Mouse (Mus musculus) forebrain, embryonic 13.5 days (tissue): ENCODE results near the gene Pex10. TPM values are rescaled to one million over a fixed set of nuclear protein-coding genes. Genes with fewer than 3 reads are reported as not detected.

ENCODE experiments used
- ATAC-seq: fragments of 200-750 bp; cut with Nextera tagmentation; 2 replicates; pipeline ENCODE4 v1.8.0; 2017
- H3K27ac ChIP-seq: fragments of 300-500 bp; sonication (generic); 2 replicates; pipeline ENCODE4 v1.5.1; 2015; ENCODE audit warnings: inconsistent platforms, mild to moderate bottlenecking, moderate library complexity
- H3K27me3 ChIP-seq: fragments of 300-500 bp; sonication (generic); 2 replicates; pipeline ENCODE4 v1.6.1; 2015; ENCODE audit warnings: mild to moderate bottlenecking, inconsistent platforms
- H3K36me3 ChIP-seq: fragments of 300-500 bp; sonication (generic); 2 replicates; pipeline ENCODE4 v1.6.1; 2015; ENCODE audit warnings: mild to moderate bottlenecking, inconsistent platforms; ENCODE audit not compliant: poor library complexity, severe bottlenecking
- H3K4me1 ChIP-seq: fragments of 300-500 bp; sonication (generic); 2 replicates; pipeline ENCODE4 v1.6.1; 2015; ENCODE audit warnings: inconsistent platforms
- H3K4me2 ChIP-seq: fragments of 300-500 bp; sonication (generic); 2 replicates; pipeline ENCODE4 v1.6.1; 2015; ENCODE audit warnings: inconsistent platforms, mild to moderate bottlenecking, moderate library complexity
- H3K4me3 ChIP-seq: fragments of 300-500 bp; sonication (generic); 2 replicates; pipeline ENCODE4 v1.5.1; 2015; ENCODE audit warnings: mild to moderate bottlenecking, inconsistent platforms
- H3K9ac ChIP-seq: fragments of 300-500 bp; sonication (generic); 2 replicates; pipeline ENCODE4 v1.6.1; 2015; ENCODE audit warnings: mild to moderate bottlenecking, inconsistent platforms
- H3K9me3 ChIP-seq: fragments of 300-500 bp; sonication (generic); replicated peaks from 2 replicates; pipeline ENCODE4 v1.6.1; 2016; ENCODE audit warnings: inconsistent platforms
- WGBS: fragments of 180-500 bp; shearing (Covaris S2); methylation state at CpG from one replicate; pipeline ENCODE4 v1.1.7; 2015; 5-methylcytosine and 5-hydroxymethylcytosine counted together
- polyA plus RNA-seq: library from polyadenylated mRNA; unstranded; fragments of >200 nt; fragmentation: Nextera tagmentation; extraction: Ambion mirVana; gene quantifications from 2 replicates; pipeline ENCODE4 v1.2.1, GENCODE M21; 2015

Pex10 gene
- 18.5 and 22.8 TPM in 2 replicates for polyA plus RNA-seq

DNA sequence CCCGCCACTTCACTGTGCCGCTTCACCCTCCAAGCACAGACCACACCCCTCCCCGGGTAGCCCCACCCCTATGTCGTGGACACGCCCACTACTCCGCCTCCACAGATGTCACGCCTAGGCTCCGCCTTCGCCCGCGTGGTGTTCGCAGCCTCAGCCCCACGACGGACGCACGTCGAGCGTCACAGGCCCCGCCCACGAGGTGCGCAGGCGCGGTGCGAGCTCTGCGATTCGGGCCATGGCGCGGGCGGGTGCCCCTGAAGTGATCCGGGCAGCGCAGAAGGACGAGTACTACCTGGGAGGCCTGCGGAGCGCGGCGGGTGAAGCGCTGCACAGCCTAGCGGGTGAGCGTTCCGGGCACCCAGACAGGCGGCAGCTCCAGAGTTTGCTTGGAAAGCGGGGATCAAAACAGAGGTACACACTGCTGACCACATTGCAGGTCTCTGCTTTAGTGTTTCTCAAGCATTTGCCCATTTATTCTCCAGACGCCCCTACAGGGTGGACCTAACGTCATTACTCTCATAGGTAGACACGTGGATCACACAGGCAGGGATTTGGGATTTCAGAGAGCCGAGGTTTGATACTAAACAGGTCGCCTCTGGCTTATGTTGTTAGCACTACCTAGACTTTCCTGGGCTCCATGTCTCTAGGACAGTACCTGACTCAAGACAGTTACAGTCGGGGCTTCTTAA, at the start of gene Pex10:
Gene Pex10, plus strand, starts transcription at position 183 of the 689 bp plus-strand sequence.
- peak within 1 kb of the TSS; percentile 85 for H3K9ac ChIP-seq
- peak within 1 kb of the TSS; percentile 85 for H3K27ac ChIP-seq
- under 1% methylated on average over 48 of the region's 48 CpGs for WGBS
- no peaks in the 10 kb centered on the region for H3K27me3 ChIP-seq
- peak within 1 kb of the TSS; percentile 56 for H3K4me3 ChIP-seq
- peak within 1 kb of the TSS; percentile 72 for H3K4me2 ChIP-seq
- H3K9me3 ChIP-seq: no peaks in the 10 kb centered on the region
- H3K36me3 ChIP-seq: peaks cover 38% of the 10 kb centered on the region
- peak; percentile 89 for ATAC-seq
- peaks cover 20% of the 10 kb centered on the region for H3K4me1 ChIP-seq

DNA sequence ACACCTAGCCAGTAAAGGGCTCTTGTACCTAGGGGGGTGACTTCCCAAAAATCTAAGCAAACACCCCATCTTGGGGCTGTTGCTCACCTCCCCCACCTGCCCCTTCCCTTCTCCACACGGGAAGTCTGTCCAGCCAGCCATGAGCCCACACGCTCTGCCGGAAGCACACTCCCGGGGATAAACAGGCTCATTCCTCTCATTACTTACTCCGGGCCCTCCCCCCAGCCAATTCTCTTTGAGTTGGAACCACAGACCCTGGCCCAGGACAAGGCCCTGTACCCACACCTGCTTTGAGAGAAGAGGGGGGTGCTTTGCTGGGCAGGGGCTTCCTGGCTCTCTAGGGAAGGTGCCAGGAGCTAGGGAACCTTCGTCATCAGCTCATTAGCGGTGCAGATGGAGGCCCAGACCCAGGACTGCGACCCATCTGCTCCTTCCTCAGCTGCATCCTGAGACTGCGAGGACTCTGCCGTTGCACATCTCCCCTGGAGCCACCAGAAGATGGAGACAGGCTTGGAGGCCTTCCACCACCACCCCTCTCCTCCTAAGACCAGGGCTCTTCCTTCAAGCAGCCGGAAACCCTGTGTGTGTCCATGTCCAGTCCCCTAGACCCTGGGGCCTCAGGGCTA, 49.5 kb upstream of the Pex10 start:
- Histone ChIP-seq H3K9ac (no peak overlapping the region), H3K27ac (peak overlapping the region; percentile 51), H3K4me3 (no peak overlapping the region), H3K4me1 (peaks cover 55% of the 10 kb centered on the region), H3K4me2 (0 out of 2 replicates have a peak overlapping the region, but pooled peaks have one; percentile 56), H3K27me3 (peaks cover 2% of the 10 kb centered on the region; the same call in 1 of the 2 replicates), H3K36me3 (no peaks in the 10 kb centered on the region), H3K9me3 (no peaks in the 10 kb centered on the region)
- ATAC-seq: 0 out of 2 replicates have a peak, but pooled peaks have one; percentile 17
- 69% methylated on average over 11 of the region's 11 CpGs for WGBS

DNA sequence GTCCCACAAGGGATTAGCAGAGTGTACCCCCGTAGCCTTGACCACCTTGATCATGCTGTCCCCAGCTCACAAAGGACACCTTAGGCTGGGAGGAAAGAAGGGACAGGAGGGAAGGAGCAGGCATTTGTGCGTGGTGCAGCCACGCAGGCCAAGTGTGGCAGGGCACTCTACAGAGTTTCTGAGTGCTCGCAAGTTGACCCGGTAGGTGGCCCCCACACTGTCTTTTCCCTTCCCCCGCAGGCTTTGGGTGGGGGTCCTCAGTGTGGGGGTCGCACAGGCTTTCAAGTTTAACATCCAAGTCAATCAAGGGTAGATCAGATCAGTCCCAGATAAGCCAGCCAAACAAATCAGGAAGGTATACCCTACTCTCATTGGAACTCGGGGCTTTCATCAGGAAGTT, 48.8 kb upstream of the Pex10 start:
- Histone ChIP-seq H3K36me3 (no peaks in the 10 kb centered on the region), H3K4me1 (peaks cover 48% of the 10 kb centered on the region), H3K9ac (no peak overlapping the region), H3K4me2 (peak overlapping the region; percentile 56), H3K27me3 (peaks cover 2% of the 10 kb centered on the region; the same call in 1 of the 2 replicates), H3K9me3 (no peaks in the 10 kb centered on the region), H3K27ac (no peak overlapping the region), H3K4me3 (peak overlapping the region; percentile 35; the same call in 1 of the 2 replicates)
- no peak for ATAC-seq
- 73% methylated on average over 8 of the region's 8 CpGs for WGBS

DNA sequence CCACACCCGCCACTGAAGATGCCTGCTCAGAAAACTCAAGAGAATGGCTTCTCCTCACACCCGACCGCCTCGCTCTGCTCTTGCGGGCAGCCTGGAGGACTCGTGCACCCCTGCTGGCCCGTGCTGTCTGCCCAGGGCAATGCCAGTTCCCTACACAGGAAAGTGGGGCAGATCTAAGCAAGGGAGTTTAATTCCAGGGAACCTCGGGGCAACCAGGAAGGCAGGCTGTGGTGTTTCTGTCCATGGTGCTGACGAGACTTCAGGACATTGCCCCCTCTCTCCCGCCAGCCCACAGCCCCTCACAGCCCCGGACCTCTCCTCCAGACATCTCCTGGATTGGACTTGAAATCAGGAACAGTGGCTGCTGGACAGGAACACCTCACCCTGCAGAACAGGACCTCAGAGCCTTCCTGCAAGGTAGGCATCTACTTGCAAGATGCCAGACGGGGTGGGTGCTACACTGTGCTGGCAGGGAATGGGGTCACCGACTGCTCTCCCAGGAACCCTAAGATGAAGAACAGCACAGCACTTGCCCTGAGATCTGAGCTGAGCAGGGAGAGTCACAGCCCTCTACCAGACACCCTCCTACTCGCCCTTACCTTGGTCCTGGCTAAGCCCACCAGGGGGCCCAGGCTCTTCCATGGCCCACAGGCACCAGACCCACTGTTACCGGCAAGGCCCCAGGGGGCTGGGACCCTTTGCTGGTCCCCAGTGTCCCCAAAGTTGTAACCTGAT, 48.0 kb upstream of the Pex10 start:
- Histone ChIP-seq H3K4me3 (peak overlapping the region; percentile 35), H3K27ac (peak overlapping the region; percentile 61)
- WGBS: 3% methylated on average over 15 of the region's 15 CpGs

DNA sequence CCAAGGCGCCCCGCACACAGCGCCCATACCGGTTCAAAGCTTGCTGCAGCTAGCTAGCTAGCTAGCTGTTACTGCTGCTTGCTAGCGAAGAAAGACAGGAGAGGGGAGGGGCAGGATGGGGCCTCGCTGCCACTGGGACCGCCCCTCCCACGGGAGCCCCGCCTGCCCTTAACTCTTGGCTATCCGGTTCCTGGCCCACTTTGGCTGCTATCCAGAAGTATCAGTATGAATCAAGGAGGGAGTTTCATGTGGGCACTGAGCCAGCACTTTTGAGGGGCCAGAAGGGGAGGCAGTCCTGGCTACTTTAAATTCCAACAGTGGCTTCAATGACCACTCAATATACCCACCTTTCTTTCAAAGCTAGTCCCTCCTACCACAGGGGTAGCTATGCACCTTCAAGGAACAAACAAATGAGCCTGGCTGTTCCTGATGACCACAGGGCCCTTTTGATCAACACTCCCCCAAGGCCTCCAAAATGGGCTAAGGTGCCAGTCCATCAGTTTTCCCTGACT, 47.4 kb upstream of the Pex10 start:
- no peaks in the 10 kb centered on the region for H3K9me3 ChIP-seq
- peaks cover 2% of the 10 kb centered on the region; the same call in 1 of the 2 replicates for H3K27me3 ChIP-seq
- peak overlapping the region; percentile 56 for H3K4me2 ChIP-seq
- H3K4me1 ChIP-seq: peaks cover 55% of the 10 kb centered on the region
- peak overlapping the region; percentile 57 for H3K9ac ChIP-seq
- peak overlapping the region; percentile 35 for H3K4me3 ChIP-seq
- 0% methylated on average over 10 of the region's 10 CpGs for WGBS
- ATAC-seq: peak; percentile 50
- H3K27ac ChIP-seq: peak overlapping the region; percentile 61
- no peaks in the 10 kb centered on the region for H3K36me3 ChIP-seq

More for the DNA sequence above, 48.0 kb upstream of the Pex10 start:
- Histone ChIP-seq H3K9ac (peak overlapping the region; percentile 57), H3K36me3 (no peaks in the 10 kb centered on the region), H3K4me2 (peak overlapping the region; percentile 56), H3K4me1 (peaks cover 49% of the 10 kb centered on the region), H3K9me3 (no peaks in the 10 kb centered on the region), H3K27me3 (peaks cover 2% of the 10 kb centered on the region; the same call in 1 of the 2 replicates)
- ATAC-seq: peak; percentile 41

DNA sequence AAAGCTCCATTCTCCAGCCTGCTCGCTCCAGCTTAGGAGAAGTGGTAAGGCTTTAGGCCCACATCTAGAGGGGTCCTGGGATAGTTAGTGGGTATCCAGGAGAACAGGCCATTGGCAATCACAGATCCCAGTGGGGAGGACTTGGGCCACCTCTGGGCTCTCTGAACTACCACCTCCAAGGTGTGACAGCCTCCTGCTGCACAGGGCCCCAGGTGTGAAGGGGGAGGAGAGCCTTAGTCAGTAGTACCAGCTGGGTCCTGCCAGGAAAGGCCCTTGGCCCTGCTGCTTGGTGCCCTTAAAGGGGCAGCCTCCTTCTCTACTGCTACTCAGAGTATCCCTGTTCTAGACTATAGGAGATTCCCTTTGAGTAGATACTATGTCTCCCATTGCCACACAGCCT, 46.7 kb upstream of the Pex10 start:
- Histone ChIP-seq H3K4me3 (no peak overlapping the region), H3K27ac (peak overlapping the region; percentile 45; the same call in 1 of the 2 replicates), H3K27me3 (peaks cover 2% of the 10 kb centered on the region; the same call in 1 of the 2 replicates), H3K9ac (no peak overlapping the region), H3K9me3 (no peaks in the 10 kb centered on the region), H3K4me2 (no peak overlapping the region), H3K4me1 (peaks cover 62% of the 10 kb centered on the region), H3K36me3 (no peaks in the 10 kb centered on the region)
- ATAC-seq: no peak
- WGBS: 81% methylated on average over 1 of the region's 1 CpGs

DNA sequence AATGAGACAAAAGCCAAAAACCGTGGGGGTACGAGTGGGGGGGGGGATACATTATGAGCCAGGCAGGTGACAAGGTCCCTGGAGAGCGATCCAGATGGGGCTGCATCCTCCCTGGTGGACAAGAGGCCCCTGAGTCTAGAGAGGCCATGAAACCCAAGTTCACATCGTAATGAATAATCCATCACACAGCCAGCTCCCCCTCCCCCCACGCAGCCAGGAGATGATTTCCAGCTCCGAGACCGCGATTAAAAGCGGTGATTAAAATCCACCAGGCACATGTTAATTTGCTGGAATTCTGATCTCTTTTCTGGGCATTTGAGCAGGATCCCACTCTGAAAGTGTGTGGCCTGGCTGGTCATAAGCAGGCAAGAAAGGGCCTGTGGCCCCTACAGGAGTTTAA, 46.0 kb upstream of the Pex10 start:
- H3K36me3 ChIP-seq: no peaks in the 10 kb centered on the region
- H3K27ac ChIP-seq: no peak overlapping the region
- WGBS: 39% methylated on average over 9 of the region's 9 CpGs
- no peak overlapping the region for H3K9ac ChIP-seq
- H3K27me3 ChIP-seq: peaks cover 2% of the 10 kb centered on the region; the same call in 1 of the 2 replicates
- no peak for ATAC-seq
- no peak overlapping the region for H3K4me3 ChIP-seq
- no peak overlapping the region for H3K4me2 ChIP-seq
- no peaks in the 10 kb centered on the region for H3K9me3 ChIP-seq
- peaks cover 69% of the 10 kb centered on the region for H3K4me1 ChIP-seq

GRCm38 (mm10) chr4:155022228-155022855, 44.5 kb upstream of the Pex10 start:
- H3K4me2 ChIP-seq: no peak overlapping the region
- no peak for ATAC-seq
- H3K4me3 ChIP-seq: no peak overlapping the region
- 74% methylated on average over 7 of the region's 7 CpGs for WGBS
- no peaks in the 10 kb centered on the region for H3K36me3 ChIP-seq
- no peaks in the 10 kb centered on the region for H3K9me3 ChIP-seq
- H3K27ac ChIP-seq: no peak overlapping the region
- no peak overlapping the region for H3K9ac ChIP-seq
- H3K27me3 ChIP-seq: no peaks in the 10 kb centered on the region; the same call in 1 of the 2 replicates
- H3K4me1 ChIP-seq: peaks cover 66% of the 10 kb centered on the region

GRCm38 (mm10) chr4:155024170-155025010, 42.4 kb upstream of the Pex10 start:
- peaks cover 52% of the 10 kb centered on the region for H3K4me1 ChIP-seq
- no peak overlapping the region; the same call in 1 of the 2 replicates for H3K4me2 ChIP-seq
- no peaks in the 10 kb centered on the region for H3K9me3 ChIP-seq
- no peaks in the 10 kb centered on the region; the same call in 1 of the 2 replicates for H3K27me3 ChIP-seq
- no peak overlapping the region for H3K4me3 ChIP-seq
- H3K9ac ChIP-seq: peak overlapping the region; percentile 26; the same call in 1 of the 2 replicates
- H3K36me3 ChIP-seq: no peaks in the 10 kb centered on the region
- peak overlapping the region; percentile 76 for H3K27ac ChIP-seq
- peak; percentile 56 for ATAC-seq
- 68% methylated on average over 11 of the region's 11 CpGs for WGBS

DNA sequence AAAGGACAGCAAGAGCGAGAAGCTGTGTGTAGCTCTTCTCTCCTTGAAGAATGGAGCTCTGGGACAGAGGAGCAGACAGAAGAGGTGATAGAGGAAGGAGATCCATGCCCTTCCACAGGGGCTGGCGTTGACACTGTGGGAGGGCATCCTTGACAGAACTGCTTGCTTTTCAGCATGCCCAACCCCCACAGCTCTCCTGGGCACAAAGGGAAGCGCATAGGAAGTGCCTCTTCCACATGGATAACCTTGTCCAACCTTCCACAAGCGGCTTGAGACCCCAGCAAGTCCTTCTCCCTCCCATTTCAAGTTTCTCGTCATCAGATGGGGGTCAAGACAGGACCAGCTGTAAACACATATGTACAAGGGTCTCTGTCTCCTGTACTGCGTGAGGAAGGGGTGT, 33.7 kb upstream of the Pex10 start:
- Histone ChIP-seq H3K27me3 (peaks cover 31% of the 10 kb centered on the region), H3K4me3 (no peak overlapping the region), H3K9me3 (no peaks in the 10 kb centered on the region), H3K4me2 (no peak overlapping the region), H3K9ac (0 out of 2 replicates have a peak overlapping the region, but pooled peaks have one; percentile 31), H3K36me3 (no peaks in the 10 kb centered on the region), H3K27ac (no peak overlapping the region), H3K4me1 (peaks cover 42% of the 10 kb centered on the region)
- ATAC-seq: no peak
- 33% methylated on average over 6 of the region's 6 CpGs for whole genome bisulfite sequencing
